Mouse (Mus musculus) T-helper 17 cell (primary cell): ENCODE data around the gene Nhej1.

ENCODE experiments used
- in situ Hi-C, 2 experiments: fragments of 300-600 bp; cut with MboI, MseI; formaldehyde crosslinking; loops; 1 replicate in 1 of 2; 2 replicates in 1 of 2; pipeline ENCODE4 v1.15.1; 2025; ENCODE audit warnings: high pct_unique_total_duplicates in 2 of 2

The Nhej1 gene

GRCm38 (mm10) chr1:75124346-75125321 lies at the start of gene Nhej1:
TSS of gene Nhej1 (minus strand) at chr1:75125200.
- in situ Hi-C loops, result loop anchor here (5.0 to 10.0 kb wide), 12 partner anchors 63 to 870 kb away; partner anchors contain the start of genes Cryba2 (in 2 of the 2), Cdk5r2 (in 1 of the 2), Cyp27a1 (in 1 of the 2) and Glb1l (in 1 of the 2)

- in situ Hi-C loops, result no loop called here
These were observed 43.8 kb upstream of the Nhej1 start, which contains the start of gene Zfand2b for GRCm38 (mm10) chr1:75168472-75169464. TSS of gene Zfand2b (plus strand) at chr1:75168646.

GRCm38 (mm10) chr1:75168093-75168471 lies 43.1 kb upstream of the Nhej1 start:
- in situ Hi-C loops, result no loop called here

- in situ Hi-C loops, result no loop called here
These were observed 35.2 kb upstream of the Nhej1 start for GRCm38 (mm10) chr1:75160256-75160617.

- in situ Hi-C loops, result loop anchor here in 1 of 2 experiments (10.0 kb wide), 1 partner anchor 1245 kb away; no protein-coding TSS in a partner anchor
These were observed 34.7 kb upstream of the Nhej1 start for GRCm38 (mm10) chr1:75159540-75160255.

- in situ Hi-C loops, result loop anchor here in 1 of 2 experiments (10.0 kb wide), 1 partner anchor 1244 kb away; no protein-coding TSS in a partner anchor
These were observed 34.0 kb upstream of the Nhej1 start for GRCm38 (mm10) chr1:75158990-75159389.

- in situ Hi-C loops, result loop anchor here in 1 of 2 experiments (10.0 kb wide), 1 partner anchor 1241 kb away; no protein-coding TSS in a partner anchor
These were observed 30.8 kb upstream of the Nhej1 start for GRCm38 (mm10) chr1:75155837-75156236.

GRCm38 (mm10) chr1:75148727-75149126 lies 23.7 kb upstream of the Nhej1 start:
- in situ Hi-C loops, result loop anchor here in 1 of 2 experiments (10.0 kb wide), 1 partner anchor 904 kb away; no protein-coding TSS in a partner anchor

- in situ Hi-C loops, result loop anchor here in 1 of 2 experiments (10.0 kb wide), 1 partner anchor 903 kb away; no protein-coding TSS in a partner anchor
These were observed 22.6 kb upstream of the Nhej1 start for GRCm38 (mm10) chr1:75147411-75148135.

GRCm38 (mm10) chr1:75145589-75145988 lies 20.6 kb upstream of the Nhej1 start:
- in situ Hi-C loops, result loop anchor here in 1 of 2 experiments (10.0 kb wide), 1 partner anchor 901 kb away; no protein-coding TSS in a partner anchor

GRCm38 (mm10) chr1:75142301-75143261 lies 17.6 kb upstream of the Nhej1 start, which contains the start of the genes Cnppd1 and Retreg2:
TSS of gene Cnppd1 (minus strand) at chr1:75142711.
TSS of gene Retreg2 (plus strand) at chr1:75142778.
- in situ Hi-C loops, result loop anchor here (5.0 to 10.0 kb wide), 2 partner anchors 740 to 898 kb away; no protein-coding TSS in a partner anchor

- in situ Hi-C loops, result loop anchor here (5.0 to 10.0 kb wide), 2 partner anchors 739 to 897 kb away; no protein-coding TSS in a partner anchor
These were observed 16.6 kb upstream of the Nhej1 start for GRCm38 (mm10) chr1:75141486-75142190.

GRCm38 (mm10) chr1:75140601-75141190 lies 15.7 kb upstream of the Nhej1 start:
- in situ Hi-C loops, result loop anchor here (5.0 to 10.0 kb wide), 2 partner anchors 738 to 896 kb away; no protein-coding TSS in a partner anchor

GRCm38 (mm10) chr1:75138448-75138847 lies 13.4 kb upstream of the Nhej1 start:
- in situ Hi-C loops, result loop anchor here (5.0 to 10.0 kb wide), 6 partner anchors 114 to 804 kb away; partner anchors contain the start of gene Dnpep (in 1 of the 2)

GRCm38 (mm10) chr1:75136730-75137129 lies 11.7 kb upstream of the Nhej1 start:
- in situ Hi-C loops, result loop anchor here (5.0 to 10.0 kb wide), 6 partner anchors 116 to 802 kb away; partner anchors contain the start of gene Dnpep (in 1 of the 2)

- in situ Hi-C loops, result loop anchor here (5.0 to 10.0 kb wide), 6 partner anchors 116 to 801 kb away; partner anchors contain the start of gene Dnpep (in 1 of the 2)
These were observed 11.3 kb upstream of the Nhej1 start for GRCm38 (mm10) chr1:75136293-75136692.
